Mouse (Mus musculus): Measurements from ENCODE around the gene Uqcr10. TPM values are rescaled to one million over a fixed set of nuclear protein-coding genes. Genes with fewer than 3 reads are reported as not detected.

Gene Uqcr10
- total RNA-seq, 4 experiments from 2014 or later: 342 to 372 (median 351) TPM

GRCm38 (mm10) chr11:4675693-4676092, 28.4 kb downstream of the Uqcr10 start:
- no peak for DNase-seq (ENCODE audit: low spot score in 2 of 2)

- DNase-seq (ENCODE audit: low spot score in 2 of 2): no peak
These were observed 29.0 kb downstream of the Uqcr10 start for GRCm38 (mm10) chr11:4675126-4675562.

GRCm38 (mm10) chr11:4674593-4674992, 29.5 kb downstream of the Uqcr10 start:
- no peak for DNase-seq (ENCODE audit: low spot score in 2 of 2)

GRCm38 (mm10) chr11:4671736-4672135, 32.4 kb downstream of the Uqcr10 start:
- no peak for DNase-seq (ENCODE audit: low spot score in 2 of 2)

- no peak for DNase-seq (ENCODE audit: low spot score in 2 of 2)
These were observed 41.7 kb downstream of the Uqcr10 start for GRCm38 (mm10) chr11:4662496-4662878.

- DNase-seq (ENCODE audit: low spot score in 2 of 2): no peak
These were observed 42.2 kb downstream of the Uqcr10 start for GRCm38 (mm10) chr11:4661871-4662495.

GRCm38 (mm10) chr11:4661324-4661723, 42.8 kb downstream of the Uqcr10 start:
- no peak for DNase-seq (ENCODE audit: low spot score in 2 of 2)

GRCm38 (mm10) chr11:4660309-4661025, 43.7 kb downstream of the Uqcr10 start:
- DNase-seq (ENCODE audit: low spot score in 2 of 2): no peak

GRCm38 (mm10) chr11:4659818-4660217, 44.3 kb downstream of the Uqcr10 start:
- DNase-seq (ENCODE audit: low spot score in 2 of 2): no peak

Other genes with a start within 250 kb of the Uqcr10 start
- 10 to 100 TPM; 68.7 to 78.6 (median 73.5) TPM for gene Mtmr3, start 109.5 kb downstream of the Uqcr10 start, total RNA-seq (2022)
- gene Gm11032, start 84.3 kb downstream of the Uqcr10 start, total RNA-seq (2022): not detected
- gene Ascc2, start 66.6 kb downstream of the Uqcr10 start, total RNA-seq (2022): 10 to 100 TPM; 23.2 to 28.2 (median 24.6) TPM
- 10 to 100 TPM; 30.9 to 38.1 (median 34.9) TPM for gene Zmat5, start 336 bp upstream of the Uqcr10 start, total RNA-seq (2022)
- 100 to 1,000 TPM; 253 to 297 (median 281) TPM for gene Cabp7, start 42.4 kb upstream of the Uqcr10 start, total RNA-seq (2022)
- gene Nf2, start 145.2 kb upstream of the Uqcr10 start, total RNA-seq (2022): 10 to 100 TPM; 88.0 to 96.1 (median 90.3) TPM
- 100 to 1,000 TPM in 1 of 4 experiments, 10 to 100 TPM in 3; 89.8 to 108 (median 95.7) TPM for gene Nipsnap1, start 169.6 kb upstream of the Uqcr10 start, total RNA-seq (2022)
- 10 to 100 TPM; 38.6 to 43.8 (median 41.4) TPM for gene Thoc5, start 191.0 kb upstream of the Uqcr10 start, total RNA-seq (2022)
- gene Nefh, start 243.7 kb upstream of the Uqcr10 start, total RNA-seq (2022): 10 to 100 TPM; 42.3 to 45.7 (median 45.6) TPM

Measured in layer of hippocampus, adult 8-10 months (tissue).